Mouse (Mus musculus): ENCODE results near the gene Mex3a.

The Mex3a gene

DNA sequence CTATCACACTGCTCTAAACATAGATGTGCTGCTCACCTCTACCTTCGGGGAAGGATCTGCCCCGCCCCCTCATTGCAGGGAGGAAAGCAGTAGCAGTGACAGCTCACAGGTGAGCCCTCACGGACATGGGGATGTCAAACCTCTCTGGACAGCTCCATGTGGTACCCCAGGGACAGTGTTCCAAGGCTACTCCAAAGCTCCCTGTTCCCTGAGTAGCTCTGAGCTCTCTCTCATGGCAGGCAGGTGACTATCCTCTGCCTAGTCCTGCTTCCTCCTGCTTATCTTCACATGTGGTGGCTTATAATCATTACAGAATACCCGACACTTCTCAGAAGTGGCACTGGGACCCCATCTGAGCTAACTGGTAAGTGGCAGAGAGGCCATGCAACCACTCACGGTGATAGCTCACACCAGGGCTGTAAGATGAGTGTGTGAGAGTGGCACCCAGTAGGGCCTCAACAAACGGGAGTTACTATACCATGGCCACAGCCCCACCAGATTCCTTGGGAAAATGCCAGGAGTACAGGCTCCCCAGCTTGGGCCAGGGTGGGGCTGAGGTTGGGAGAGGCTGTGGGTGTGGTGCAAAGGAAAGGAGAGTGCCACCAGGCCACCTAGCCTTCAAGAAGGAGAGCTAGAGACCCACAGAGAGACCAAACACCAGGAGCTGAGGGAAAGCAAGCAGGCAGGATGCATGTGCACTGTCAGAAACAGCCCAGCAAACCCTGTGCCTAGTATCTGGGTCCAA is 14.7 kb downstream of the Mex3a start:
- DNase-seq = no peak

DNA sequence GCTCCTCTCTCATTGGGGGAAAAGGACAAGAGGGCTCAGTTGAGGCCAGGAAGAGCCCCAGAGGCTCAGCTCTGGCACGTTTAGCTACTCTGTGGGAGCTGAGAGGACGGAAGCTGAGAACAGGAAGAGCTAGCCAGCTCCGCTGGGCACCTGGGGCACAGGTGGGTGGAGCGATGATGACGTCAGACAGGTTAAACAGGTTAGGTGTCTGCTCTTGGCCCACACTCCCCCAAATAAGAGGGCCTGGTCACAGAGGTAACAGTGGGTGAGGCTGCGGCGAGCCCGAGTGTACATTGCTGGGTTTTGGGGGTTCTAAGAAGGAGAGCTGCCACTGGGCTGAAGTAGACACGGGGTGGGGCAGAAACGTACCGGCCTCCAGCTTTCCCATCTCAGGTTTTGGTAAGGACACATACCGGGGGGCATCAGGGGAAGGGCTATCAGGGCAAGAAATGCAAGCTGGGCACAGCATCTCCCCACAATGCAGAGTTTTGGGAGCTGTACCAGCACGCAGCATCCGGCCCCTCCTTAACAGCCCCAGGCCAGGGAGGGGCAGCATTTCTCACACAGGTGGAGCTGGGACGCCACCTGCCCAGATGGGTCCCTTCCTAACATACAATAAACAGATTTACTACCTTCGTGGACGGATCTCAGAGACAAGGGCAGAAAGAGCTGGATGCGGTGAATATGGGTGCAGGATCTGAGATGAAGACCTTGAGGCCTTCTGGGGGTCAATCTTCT is 16.2 kb downstream of the Mex3a start, which contains the start of gene Rab25:
Gene Rab25 (minus strand): TSS at position 121 of the 738 bp plus-strand sequence.
- peak; percentile 71 for DNase-seq

DNA sequence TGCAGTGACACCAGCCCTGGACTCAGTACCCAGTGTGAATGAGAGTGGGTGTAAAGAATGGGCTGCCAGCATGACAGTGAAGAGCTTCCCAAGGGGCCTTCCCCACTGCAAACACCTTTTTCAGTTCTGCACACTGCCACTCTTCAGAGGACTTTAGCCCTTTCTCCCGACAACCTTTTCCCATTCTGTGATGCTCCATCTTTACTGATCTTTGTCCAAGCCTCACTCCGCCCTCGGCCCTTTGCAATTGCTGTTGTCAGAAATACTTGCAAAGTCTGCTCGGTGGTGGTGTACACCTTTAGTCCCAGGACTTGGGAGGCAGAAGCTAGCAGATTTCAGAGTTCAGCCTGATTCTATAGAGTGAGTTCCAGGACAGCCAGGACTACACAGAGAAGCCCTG is 19.4 kb downstream of the Mex3a start:
- DNase-seq = no peak

DNA sequence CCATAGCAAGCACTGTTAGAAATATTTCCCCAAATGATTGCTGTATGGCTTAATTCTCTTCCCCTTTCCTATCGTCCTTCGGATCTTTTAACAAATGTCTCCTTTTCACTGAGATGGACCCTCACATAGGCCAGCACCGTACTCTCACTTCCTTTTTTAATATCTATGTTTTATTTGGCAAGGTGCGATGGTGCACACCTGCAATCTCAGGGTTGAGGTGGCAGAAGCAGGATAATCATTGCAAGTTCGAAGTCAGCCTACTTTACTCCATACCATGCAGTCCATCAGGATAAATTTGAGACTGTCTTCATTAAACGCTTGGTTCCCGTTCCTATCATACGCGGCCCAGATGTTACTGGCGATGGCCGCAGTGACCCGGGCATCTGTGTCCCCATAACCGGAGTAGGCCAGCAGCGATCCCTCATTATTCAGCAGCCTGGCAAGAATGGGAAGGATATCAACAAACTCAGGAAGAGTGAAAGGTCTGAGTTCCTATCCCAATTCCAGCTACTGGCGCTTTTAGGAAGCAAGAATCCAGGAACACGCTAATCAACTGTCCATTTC is 20.0 kb downstream of the Mex3a start:
- DNase-seq = no peak

DNA sequence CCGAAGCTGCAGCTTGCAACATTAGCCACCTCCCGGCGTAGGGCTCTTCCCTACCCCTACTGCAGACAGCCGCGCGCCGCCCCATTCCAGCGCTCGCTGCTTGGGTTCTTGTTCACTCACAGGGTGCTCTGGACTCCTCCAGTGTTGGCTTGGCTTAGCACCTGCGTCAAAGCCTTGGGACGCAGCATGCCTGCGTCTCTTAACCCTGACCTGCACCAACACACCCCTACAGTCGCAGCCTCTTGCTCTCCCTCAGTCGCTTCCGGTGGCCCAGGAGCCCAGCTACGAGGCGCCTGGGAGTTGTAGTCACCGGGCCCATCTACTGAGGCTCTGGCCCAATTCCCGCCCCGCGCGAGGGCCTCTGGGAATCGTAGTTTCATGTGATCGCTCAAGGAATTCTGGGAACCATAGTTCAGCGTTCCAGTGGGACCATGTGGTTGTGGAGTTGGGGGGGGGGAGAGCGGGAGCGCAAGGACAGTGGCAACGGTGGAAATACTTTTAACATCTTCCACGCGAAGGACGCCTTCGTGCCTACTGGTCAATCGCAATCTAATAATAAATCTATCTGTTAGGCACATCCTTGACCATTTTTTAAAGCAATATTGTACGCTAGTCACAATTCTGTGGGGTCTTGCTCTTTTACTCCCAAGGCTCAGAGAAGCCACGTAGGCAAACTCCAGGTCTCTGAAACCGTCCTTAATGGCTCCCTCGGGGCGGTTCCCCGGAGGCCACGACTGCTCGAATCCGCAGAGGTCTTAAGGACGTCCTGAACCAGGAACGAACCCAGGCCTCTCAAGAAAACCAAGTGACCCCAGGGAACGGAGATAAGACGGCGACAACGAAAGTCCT is 20.7 kb downstream of the Mex3a start, which contains the start of gene Lamtor2:
Gene Lamtor2 (minus strand): TSS at position 399 of the 849 bp plus-strand sequence.
- peak; percentile 98 for DNase-seq

DNA sequence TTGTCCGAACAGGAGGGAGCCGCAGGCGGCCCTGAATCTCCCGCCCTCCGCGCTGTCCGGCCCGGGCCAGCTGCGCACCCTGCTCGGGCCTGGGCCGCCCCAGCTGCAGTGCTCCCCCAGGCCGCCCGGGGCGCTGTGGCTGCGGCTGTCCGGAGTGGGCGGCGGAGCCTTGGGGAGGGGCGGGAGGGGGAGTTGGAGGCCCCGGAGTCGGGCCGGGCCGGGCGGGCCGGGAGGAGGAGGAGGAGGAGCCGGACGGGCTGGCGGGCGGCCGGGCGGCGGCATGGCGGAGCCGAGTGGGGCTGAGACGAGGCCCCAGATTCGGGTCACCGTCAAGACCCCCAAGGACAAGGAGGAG is 21.3 kb downstream of the Mex3a start, which contains the start of gene Ubqln4:
Gene Ubqln4 (plus strand): TSS at position 234 of the 355 bp plus-strand sequence.
- DNase-seq = peak; percentile 96

DNA sequence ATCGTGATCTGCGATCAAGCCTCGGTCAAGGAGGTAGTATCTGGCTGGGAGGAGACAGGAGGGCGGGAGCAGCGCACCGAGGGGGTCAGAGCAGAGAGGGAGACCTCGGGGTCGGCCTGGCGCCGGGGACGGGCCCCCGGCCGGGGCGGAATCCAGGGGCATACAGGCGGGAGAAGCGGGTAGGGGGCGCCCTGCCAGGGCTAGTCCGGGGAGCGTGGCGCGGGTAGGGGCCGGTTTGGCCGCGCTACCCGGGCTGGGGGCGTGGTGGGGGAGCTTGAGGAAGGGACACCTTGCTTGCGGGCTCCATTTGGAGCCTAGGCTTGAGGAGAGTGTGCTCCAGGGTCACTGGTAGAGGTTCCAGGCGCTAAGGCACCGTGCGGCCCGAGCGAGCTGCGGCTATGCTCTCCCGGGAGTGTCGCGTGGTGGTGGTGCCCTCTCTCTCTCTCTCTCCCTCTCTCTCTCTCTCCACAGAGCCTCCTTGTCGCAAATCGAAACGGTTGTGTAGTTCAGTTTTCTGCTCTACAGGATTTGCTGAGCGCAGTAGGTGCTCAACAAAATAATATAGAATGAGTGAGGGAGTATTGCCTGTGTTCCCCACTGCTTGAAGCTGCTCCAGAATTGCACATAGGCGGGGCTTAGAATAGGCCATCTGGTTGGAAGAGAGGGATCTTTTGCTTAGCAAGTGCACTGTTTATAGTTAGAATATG is 21.8 kb downstream of the Mex3a start:
- peak; percentile 60 for DNase-seq

DNA sequence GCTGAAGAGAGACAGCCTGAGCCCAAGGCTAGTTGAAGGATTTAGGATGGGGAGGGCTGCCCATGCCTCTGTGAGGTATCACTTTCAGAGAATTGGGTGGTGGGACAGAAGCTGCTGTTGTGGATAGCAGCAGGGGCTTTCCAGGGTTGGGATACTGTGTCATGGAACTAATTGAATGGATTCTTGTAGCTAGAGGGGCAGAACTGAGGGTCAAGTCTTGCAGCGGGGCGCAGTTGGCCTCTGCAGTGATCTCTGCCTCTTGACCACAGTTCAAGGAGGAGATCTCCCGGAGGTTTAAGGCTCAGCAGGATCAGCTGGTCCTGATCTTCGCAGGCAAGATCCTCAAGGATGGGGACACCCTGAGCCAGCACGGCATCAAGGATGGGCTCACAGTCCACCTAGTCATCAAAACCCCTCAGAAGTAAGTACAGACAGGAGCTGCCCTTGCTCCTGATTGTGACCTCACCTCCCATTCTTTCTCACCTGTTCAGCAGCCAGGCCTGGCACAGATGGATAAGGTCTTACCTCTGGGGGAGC is 22.9 kb downstream of the Mex3a start:
- no peak for DNase-seq

DNA sequence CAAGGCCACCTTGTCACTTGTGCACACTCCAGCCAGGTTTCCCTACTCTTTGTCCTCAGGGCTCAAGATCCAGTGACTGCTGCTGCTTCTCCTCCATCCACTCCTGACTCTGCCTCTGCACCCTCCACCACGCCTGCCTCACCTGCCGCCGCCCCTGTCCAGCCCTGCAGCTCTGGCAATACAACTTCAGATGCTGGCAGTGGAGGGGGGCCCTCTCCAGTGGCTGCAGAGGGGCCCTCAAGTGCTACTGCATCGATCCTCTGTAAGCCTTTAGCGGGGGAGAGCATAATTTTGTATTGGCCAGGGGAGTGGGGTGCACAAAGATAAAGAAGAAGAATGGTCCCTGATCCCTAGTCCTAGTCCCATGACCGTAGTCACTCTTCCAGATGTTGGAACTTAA is 23.5 kb downstream of the Mex3a start:
- DNase-seq = no peak

DNA sequence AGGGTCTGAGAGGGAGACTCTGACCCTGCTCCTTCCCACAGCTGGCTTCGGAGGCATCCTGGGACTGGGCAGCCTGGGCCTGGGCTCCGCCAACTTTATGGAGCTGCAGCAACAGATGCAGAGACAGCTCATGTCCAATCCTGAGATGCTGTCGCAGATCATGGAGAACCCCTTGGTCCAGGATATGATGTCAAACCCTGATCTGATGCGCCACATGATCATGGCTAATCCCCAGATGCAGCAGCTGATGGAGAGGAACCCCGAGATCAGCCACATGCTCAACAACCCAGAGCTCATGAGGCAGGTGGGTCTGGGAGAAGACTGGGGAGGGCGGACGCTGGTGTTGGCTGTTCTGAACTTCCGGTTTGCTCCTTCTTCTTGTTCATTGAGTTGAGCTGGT is 24.4 kb downstream of the Mex3a start:
- no peak for DNase-seq

GRCm38 (mm10) chr3:88559596-88559995 is 27.4 kb downstream of the Mex3a start:
- DNase-seq = no peak

GRCm38 (mm10) chr3:88561989-88562388 is 29.8 kb downstream of the Mex3a start:
- DNase-seq = peak; percentile 33

- DNase-seq = no peak
Measured at GRCm38 (mm10) chr3:88563442-88563841, 31.2 kb downstream of the Mex3a start.

- DNase-seq = no peak
Measured at GRCm38 (mm10) chr3:88563966-88564365, 31.8 kb downstream of the Mex3a start.

- DNase-seq = no peak
Measured at GRCm38 (mm10) chr3:88566116-88566515, 33.9 kb downstream of the Mex3a start.

DNA sequence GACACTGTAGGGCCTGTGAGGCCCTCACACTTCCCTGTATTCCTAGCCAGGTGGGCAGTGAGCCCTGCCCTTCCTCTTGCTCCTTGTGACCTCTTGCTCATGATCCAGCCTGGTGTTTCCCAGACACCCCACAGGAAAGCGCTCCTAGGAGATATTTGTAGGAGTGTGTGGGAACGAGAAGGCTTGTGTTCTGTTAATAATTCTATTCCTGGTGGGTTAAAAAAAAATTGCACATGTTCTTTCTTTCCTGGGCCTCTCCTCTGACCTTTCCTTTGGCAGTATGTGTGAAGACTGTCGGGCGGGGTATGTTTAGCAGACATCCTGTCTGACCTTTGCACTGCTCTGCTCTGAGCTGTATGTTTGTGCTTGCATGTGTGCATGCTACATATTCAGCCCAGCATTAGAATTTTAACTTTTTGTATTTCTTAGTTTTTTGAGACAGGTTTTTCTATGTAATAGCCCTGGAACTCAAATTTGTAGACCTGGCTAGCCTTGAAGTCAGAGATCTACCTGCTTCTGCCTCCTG is 34.4 kb downstream of the Mex3a start:
- DNase-seq = no peak

DNA sequence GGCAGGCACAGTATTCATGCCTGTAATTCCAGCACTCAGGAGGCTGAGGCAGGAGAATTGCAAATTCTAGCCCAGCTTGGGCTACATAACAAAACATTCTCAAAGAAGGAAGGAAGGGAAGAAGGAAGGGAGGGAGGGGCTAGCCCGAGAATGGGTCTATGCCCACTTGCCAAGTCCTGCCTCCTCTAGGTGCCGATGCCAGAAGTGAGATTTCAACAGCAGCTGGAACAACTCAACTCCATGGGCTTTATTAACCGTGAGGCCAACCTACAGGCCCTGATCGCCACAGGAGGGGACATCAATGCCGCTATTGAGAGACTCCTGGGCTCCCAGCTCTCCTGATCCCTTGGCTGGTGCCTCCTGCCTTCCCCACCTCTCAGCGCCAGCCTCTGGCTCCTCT is 35.7 kb downstream of the Mex3a start:
- no peak for DNase-seq

- DNase-seq = no peak
Measured at GRCm38 (mm10) chr3:88568615-88569014, 36.4 kb downstream of the Mex3a start.

GRCm38 (mm10) chr3:88569093-88569492 is 36.9 kb downstream of the Mex3a start:
- no peak for DNase-seq

DNA sequence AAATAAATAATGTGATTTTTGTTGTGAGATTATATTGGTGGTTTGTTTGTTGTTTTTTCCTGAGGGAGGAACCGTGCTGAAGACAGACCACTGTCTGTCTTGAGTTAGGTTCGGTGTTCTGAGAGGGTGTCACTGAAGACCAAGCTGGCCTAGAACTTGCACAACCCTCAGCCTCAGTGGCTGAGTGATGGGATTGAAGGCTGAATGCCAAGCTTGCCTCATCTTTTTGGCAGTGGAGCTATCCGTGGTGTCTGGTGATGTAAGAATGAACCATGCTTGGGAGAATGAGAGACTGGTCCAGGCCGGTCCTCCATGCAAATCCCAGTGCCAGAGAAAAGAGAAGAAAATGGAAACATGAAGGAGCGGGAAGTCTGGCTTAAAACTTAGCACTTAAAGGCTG is 37.5 kb downstream of the Mex3a start:
- DNase-seq = no peak

DNA sequence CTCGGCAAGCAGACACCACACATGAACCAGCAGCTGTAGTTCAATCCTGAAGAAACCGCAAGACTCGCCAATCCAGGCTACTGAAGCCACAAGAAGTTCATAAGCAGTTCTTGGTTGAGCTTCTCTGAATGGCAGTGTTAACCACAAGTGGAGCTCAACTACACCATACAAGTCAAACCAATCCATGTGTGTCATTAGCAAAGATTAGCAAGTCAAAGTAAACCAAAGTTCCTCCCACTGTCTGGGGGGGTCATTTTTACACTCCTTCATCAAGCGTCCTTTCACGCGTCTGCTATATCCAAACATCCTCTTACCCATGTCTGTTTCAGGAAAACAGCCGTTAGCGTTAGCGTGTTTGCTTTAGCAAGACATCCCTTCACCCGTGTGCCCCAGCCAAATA is 38.1 kb downstream of the Mex3a start:
- DNase-seq = no peak

DNA sequence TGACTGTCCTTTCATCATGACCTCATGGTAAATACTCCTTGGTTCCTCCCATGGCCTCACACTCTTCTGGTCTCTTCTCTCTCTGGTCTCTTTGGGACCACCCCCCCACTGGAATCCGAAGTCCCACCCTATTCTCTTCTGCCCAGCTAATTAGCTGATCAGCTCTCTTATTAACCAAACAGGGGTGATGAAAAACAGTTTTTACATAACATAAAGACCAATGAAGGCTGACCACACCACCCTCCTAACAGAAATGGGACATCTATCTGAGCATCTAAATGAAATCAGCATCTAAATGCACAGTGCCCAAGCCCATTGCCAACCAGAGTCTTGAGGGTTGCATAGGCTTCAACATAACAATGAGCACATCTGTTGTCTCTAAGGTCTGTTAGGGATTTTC is 39.7 kb downstream of the Mex3a start:
- no peak for DNase-seq

Measured in kidney, adult 18-20 months (tissue).